Mouse (Mus musculus): ENCODE results near the gene Dnajc5g. TPM values are rescaled to one million over a fixed set of nuclear protein-coding genes. Genes with fewer than 3 reads are reported as not detected.

Gene Dnajc5g
- total RNA-seq, 2 experiments from 2014 or later, result not detected

DNA sequence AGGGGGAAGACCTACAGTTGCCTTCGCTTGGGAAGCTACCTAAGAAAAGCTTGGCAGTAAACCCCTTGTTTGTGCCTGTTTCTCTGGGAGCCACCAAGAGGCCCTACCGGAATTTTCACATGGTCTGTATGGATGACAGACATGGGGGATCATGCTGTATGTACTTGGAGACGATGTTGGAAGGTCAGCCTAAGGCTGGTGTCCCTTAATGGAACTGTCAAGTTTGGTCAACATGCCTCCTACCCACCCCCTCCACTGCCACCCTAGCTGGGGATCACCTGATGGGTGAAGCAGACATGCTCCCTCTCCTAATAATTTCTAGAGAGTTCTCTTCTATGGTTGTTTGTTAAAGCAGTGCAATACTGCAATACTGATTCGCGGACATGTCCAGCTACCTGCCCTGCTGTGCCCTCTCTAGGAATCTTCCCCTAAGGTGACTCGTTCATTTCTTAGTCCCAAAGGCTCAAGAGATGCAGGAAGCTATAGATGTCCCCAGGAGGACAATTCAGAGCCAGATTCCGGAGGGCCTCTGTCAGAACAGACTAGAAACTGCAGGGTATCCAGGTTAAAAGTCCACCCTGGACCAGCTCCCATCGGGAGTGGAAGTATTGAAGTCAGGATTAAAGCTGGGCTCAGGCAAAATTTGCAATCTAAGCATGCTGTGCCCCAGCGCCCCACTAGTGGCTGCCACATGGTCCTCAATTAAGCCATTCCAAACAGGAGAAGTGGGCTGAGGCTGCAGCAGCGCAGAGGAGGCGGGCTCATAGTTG is 10.2 kb upstream of the Dnajc5g start:
- no peak for ATAC-seq (ENCODE audit: poor library complexity, severe bottlenecking)

DNA sequence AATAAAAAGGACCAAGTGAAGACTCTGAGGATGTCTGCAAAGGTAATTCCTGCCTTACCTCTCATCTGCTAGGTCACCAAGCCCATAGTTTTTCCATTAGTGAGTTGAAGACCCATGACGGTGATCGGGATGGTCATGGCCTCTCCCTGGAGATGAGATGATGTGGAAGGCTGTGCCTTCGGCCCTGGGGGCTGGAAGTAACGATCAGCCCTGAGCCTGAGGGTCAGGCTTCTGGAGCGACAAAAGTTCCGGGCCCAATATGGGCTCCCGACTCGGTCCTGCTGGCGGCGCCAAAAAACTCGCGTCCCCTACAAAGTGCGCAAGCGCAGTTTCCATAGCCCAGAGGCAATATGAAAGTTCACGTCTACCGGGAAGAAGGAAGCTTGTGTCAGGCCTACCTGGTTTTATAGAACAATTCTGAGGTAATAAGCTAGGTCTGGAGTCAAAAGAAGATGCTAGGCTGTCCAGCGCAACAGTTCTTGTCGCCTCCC is 2.0 kb downstream of the Dnajc5g start, which contains the start of gene Slc30a3:
Gene Slc30a3 (minus strand): TSS at position 238 of the 491 bp plus-strand sequence.
- ATAC-seq (ENCODE audit: poor library complexity, severe bottlenecking), result no peak

DNA sequence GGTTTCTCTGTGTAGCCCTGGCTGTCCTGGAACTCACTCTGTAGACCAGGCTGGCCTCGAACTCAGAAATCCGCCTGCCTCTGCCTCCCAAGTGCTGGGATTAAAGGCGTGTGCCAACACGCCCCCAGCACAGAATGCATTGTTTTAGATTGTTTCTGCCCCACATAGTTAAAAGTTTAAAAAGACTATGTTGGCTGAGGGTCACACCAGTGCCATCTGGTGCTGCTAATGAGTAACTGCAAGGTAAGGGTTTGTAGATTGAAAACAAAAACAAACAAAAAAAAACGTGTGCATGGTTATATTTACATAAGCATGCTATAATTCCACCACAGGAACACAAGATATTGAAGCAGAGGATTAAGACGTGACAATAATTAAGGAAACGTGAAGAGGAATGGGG is 4.7 kb downstream of the Dnajc5g start:
- no peak for ATAC-seq (ENCODE audit: poor library complexity, severe bottlenecking)

DNA sequence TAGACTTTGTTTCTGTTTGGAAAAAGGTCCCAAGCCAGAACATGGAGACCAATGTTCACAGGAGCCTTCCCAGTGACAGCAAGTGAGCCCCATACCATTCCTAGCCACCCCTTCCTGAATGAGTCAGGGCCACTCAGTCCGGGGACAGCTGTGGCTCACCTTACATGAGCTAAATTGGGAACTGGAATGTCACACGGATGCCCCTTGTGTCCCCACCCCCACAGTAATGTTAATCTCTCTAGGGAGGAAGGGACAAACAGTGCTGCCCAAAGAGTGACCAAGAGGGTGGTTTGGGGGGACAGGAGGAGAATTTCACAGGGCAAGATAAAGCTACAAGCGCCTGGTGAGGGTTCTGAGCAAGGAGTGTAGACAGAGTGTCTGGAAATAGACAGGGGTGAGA is 10.3 kb downstream of the Dnajc5g start, which contains the start of gene Trim54:
Gene Trim54 (plus strand): TSS at position 359 of the 400 bp plus-strand sequence.
- no peak for ATAC-seq (ENCODE audit: poor library complexity, severe bottlenecking)

DNA sequence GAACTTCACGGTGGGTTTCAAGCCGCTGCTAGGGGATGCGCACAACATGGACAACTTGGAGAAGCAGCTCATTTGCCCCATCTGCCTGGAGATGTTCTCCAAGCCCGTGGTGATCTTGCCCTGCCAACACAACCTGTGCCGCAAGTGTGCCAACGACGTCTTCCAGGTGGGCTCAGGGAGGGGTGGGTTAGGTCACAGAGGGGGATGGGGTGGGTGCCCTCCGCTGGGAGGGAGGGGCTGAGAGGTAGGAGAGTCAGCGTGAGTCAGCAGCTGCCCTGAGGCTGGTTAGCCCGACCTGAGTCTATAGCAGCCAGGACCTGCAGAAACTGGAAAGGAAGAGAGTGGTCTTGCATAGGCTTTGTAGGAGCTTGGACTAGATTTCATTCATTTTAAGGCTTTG is 10.8 kb downstream of the Dnajc5g start:
- no peak for ATAC-seq (ENCODE audit: poor library complexity, severe bottlenecking)

DNA sequence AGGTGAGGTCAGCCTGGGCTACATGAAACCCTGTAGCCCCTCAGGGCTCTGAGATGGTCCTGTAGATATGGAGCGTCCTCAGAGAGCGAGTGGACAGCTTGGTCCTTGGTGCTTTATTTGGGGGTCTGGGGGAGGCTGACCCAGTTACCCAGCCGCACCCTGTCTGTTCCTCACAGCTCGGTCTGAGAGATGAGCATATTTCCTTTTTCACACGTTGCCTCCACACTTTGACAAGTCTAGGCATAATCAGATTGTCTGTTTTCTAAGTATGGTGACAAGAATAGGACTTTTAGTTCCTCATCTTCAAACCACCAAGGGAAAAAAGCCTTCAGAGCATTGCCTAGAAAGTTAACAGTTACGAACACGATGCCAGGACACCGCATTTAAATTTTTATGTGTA is 15.0 kb downstream of the Dnajc5g start:
- no peak for ATAC-seq (ENCODE audit: poor library complexity, severe bottlenecking)

DNA sequence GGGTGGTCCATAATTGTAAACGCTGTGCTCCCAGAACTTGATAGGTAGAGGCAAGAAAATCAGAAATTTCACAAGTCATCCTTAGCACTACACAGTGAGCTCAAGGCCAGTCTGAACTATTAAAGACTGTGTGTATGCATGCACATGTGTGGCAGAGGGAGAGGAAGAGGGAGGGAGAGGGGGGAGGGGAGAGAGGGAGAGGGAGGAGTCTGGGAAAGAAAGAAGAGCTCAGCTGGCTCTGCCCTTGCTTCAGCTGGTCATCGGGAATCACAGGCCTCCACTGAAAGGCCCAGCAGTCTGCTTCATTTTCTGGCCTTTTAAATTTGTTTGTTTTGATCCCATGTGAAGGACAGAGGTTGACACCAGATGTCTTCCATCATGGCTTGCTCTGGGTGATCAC is 17.4 kb downstream of the Dnajc5g start:
- ATAC-seq (ENCODE audit: poor library complexity, severe bottlenecking), result no peak

DNA sequence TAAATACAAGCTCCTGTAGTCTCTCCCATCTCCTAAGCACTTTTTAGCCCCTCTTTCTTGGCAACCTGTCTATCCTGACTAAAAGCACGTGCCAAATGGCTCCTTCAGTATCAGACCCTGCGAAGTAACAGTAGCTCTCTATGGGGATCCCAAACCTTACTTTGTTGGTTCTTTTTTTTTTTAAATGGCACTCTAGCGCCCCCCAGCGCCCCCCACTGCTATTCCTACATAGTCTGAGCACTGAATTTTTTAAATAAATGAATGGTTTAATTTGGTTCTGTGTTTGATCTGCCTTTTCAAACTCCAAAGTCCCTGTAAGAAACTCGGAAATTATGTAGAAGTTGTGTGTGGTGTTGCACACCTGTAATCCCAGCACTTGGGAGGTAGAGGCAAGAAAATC is 20.0 kb downstream of the Dnajc5g start:
- no peak for ATAC-seq (ENCODE audit: poor library complexity, severe bottlenecking)

DNA sequence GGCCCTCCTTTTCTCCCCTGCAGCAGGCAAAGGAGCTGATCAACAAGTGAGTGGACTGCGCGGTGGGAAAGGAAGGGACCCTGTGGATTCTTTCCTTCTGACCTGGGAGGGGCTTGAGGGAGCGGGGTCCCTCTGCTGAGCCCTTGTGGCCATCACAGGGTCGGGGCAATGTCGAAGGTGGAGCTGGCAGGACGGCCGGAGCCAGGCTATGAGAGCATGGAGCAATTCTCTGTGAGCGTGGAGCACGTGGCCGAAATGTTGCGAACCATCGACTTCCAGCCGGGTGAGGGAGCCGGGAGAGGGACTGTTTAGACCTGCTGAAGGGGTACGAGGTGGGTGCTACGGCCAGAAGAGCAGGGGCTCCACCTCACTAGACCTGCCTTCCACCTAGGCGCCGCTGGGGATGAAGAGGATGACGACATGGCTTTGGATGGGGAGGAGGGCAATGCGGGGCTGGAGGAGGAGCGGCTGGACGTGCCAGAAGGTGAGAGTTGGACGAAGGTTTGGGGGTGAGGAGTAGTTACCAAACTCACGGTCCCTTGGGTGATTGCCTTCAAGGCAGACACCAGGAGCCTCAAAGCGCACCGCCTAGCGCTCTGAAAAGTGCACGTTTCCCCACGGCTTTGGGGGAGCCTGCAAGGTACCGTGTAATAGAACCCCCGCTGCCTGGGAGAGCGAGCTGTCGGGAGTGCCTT is 30.8 kb downstream of the Dnajc5g start:
- no peak for ATAC-seq (ENCODE audit: poor library complexity, severe bottlenecking)

DNA sequence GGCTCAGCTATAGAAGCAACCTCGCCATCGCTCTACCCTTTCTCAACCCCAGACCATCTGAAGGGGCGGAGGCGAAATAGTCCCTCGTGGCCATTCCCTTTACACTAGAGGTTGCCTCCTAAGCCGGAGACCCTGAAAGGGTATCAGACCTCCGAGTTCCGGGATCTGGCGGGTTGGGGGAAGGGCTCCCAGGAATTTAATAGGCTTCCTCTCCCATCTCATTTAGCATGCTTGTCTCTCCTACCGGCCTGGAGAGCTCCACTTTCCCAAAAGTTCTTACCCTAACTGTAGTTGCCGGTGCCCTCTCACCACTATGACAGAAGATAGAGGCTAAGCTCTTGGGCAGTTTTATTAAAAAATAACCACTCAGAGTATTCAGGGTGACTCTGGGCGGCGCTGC is 31.6 kb downstream of the Dnajc5g start:
- no peak for ATAC-seq (ENCODE audit: poor library complexity, severe bottlenecking)

DNA sequence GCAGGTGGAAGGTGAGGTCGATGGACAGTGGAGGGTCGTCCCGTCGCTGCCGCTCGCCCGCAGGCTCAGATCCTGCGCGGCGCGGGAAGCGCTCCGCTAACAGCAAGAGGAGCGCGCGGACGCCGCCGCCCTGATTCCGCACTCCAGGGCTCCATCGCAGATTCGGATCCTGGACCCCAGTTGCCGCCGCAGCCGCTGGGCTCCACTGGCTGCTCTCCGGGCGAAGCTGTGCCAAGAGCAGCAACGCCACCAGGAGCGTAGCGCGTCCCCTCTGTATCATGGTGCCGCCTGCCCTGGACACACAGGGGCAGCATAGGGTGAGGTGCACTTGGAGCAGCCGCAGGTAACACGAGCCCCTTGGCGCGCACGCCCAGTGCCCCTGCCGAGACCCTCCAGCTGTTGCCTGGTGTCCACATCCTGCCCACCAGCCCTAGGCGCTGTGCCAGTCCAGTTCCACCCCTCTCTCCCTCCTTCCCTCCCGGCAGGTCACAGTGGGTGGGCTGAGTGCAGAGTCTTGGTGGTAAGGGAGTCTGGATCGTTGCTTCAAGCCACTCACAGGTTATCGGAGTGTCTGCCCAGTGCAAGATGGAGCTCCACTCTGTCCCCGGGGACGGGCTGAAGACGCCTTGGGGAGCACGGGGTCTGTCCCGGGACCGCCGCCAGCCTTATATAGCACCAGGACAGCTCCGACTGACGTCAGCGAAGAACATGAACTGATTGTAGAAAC is 32.3 kb downstream of the Dnajc5g start, which contains the start of gene Ucn:
Gene Ucn (minus strand): TSS at position 589 of the 727 bp plus-strand sequence.
- no peak for ATAC-seq (ENCODE audit: poor library complexity, severe bottlenecking)

DNA sequence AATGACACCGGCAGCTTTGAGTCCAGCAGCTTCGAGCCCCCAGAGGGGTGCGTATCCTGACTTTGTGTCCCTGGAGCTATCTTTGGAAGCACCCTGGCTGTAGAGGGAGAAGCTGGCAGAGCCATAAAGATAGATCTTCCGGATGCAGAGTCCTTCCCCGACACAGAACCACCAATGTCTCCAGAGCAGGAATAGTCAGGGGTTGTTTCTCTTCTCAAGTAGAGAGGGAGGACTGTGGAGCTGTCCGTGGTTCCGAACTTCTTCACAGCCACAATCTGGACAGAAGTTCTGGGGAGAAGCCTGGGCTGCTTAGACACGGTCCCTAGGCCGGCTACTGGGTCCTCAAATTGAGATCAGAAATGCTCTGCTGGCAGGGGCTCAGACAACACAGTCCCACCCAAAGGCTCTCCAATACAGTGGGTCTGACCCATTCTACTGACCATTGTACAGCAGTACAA is 32.9 kb downstream of the Dnajc5g start:
- no peak for ATAC-seq (ENCODE audit: poor library complexity, severe bottlenecking)

DNA sequence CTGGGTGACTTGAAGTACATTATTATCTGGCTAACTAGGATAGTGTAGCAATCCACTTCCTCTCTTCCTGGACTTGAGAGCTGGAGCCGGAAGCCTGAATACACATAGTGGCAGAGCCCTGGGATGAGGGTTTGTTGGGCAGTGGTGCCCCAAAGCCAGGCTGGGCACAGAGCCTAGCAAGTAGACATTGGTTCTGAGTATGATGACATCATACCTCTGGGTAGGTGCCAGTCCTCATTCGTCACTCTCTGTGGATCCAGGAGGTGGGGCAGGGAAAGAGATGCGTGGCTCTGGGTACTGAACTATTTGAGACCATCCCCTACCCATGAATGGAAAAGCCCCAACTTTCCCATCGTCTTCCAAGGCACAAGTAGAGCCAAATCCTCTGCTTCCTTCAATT is 43.7 kb downstream of the Dnajc5g start:
- ATAC-seq (ENCODE audit: poor library complexity, severe bottlenecking), result no peak

DNA sequence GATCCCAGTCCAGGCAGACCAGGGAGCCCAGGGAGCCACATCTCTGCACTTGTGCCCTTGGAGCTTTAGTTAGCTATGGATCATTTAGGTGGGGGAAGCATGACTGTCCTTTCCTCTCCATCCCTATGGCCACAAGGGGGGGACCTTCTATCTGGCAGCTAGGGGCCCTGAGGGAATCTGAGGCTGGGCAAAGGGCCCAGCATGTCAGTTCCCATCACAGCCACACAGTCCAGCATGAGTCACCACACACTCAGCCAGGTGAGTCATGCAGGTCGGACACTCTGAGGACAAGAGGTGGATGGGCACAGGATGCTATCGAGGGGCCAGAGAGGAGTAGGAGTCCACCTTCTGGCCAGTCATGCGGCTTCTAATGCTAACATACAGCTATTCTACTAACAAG is 45.7 kb downstream of the Dnajc5g start:
- no peak for ATAC-seq (ENCODE audit: poor library complexity, severe bottlenecking)

DNA sequence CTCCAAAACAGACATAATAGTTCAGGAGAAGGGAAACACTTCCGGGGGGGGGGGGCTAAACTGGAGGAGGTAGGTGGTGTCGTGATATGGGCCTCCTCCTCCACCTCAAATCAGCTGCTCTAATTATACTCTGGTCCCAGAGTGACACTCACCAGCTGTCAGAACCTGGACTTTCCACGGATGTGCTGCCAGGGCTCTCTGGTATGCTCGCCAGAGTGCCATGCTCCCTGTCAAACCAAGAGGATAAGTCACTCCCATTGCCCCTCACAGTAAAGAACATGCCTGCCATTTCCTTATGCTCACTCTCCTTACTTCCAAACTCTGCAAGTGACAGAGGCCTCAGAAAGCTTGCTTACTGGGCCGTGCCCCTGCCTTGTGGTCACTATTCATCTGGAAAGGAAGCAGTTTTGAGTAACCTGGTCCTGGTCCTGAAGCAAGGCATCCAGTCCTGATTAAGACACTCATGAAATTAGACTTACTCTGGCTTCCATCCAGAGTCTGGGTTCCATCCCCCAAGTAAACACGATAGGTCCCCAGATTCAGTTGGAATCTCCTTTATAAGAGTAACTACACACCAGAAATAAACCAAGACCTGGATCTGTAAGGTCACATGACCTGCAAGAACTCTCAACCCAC is 47.5 kb downstream of the Dnajc5g start:
- ATAC-seq (ENCODE audit: poor library complexity, severe bottlenecking), result peak; percentile 17; the same call in 1 of the 2 replicates

DNA sequence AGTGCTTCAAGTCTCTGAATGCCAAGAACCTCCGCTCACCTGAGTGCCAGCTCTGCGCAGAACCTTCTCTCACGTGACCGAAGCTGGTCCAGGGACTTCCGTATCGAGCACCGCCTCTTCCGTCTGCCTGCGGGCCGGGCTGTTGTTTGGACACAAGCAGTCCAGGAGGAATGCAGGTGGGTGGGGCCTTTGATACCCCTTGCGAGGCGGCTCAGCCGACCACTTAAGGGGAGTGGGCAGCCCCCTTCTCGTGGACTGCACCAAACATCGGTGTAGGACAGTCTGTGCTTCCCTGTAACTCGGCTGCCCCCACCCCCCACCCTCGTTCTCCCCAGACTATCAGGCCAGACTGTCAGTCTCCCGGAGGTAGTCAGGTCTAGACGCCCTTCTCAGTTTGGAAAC is 48.1 kb downstream of the Dnajc5g start, which contains the start of gene Mpv17:
Gene Mpv17 (minus strand): TSS at position 100 of the 402 bp plus-strand sequence.
- peak; percentile 99 for ATAC-seq (ENCODE audit: poor library complexity, severe bottlenecking)
